Mouse (Mus musculus): ENCODE data around the gene Ahsg. TPM values are rescaled to one million over a fixed set of nuclear protein-coding genes. Genes with fewer than 3 reads are reported as not detected.
"Not testable (repeated sequence)": the region's sequence is repeated elsewhere in the genome, so short reads cannot be mapped to it uniquely, and the experiment has no call there.

The Ahsg gene
- total RNA-seq, 2 experiments from 2014 or later: not detected

DNA sequence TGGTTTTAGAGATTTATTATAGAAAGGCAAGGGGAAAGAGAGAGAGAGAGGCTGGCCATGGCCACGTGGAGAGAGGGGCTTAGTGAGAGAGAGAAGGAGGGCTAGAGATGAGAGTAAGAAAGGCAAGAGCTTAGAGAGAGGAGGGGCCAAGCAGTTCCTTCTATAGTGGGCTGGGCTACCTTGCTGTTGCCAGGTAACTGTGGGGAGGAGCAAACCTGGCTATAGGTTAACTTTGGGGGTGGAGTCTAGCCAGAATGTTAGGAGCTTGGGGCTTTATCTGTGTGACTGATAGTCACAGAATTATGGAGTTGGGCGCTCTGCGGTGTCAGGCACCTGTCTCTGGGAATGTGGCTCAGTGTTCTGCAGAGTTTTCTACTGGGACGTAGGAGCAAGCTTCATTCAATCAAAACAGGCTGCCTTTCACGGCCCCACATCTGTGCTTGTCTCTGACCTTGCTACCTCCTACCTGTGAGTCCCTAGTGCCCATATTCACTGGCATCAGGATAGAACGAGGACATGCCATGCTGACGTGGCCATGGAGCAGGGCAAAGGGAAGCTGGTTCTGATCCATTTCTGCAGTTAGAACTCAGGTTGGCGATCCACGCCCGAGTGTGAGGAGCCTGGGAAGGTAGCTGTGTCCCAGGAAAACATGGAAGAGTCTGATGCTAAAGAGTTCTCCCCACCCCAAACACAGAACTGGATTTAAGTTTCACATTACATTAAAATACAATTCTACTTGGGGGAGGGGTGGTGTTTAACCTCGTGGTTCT is 40.5 kb downstream of the Ahsg start:
- no peak for ATAC-seq (replicated peaks; ENCODE audit: low FRiP score, poor library complexity, severe bottlenecking)

- no peak for ATAC-seq (replicated peaks; ENCODE audit: low FRiP score, poor library complexity, severe bottlenecking)
These were observed 46.6 kb downstream of the Ahsg start for GRCm38 (mm10) chr16:22937631-22938030.

GRCm38 (mm10) chr16:22938541-22938940 is 47.5 kb downstream of the Ahsg start:
- no peak for ATAC-seq (replicated peaks; ENCODE audit: low FRiP score, poor library complexity, severe bottlenecking)

- no peak for ATAC-seq (replicated peaks; ENCODE audit: low FRiP score, poor library complexity, severe bottlenecking)
These were observed 48.1 kb downstream of the Ahsg start for GRCm38 (mm10) chr16:22939120-22939695.

GRCm38 (mm10) chr16:22941825-22942476 is 50.9 kb downstream of the Ahsg start:
- not testable (repeated sequence) for ATAC-seq (replicated peaks; ENCODE audit: low FRiP score, poor library complexity, severe bottlenecking)

- no peak for ATAC-seq (replicated peaks; ENCODE audit: low FRiP score, poor library complexity, severe bottlenecking)
These were observed 56.3 kb downstream of the Ahsg start for GRCm38 (mm10) chr16:22947371-22947770.

Other genes starting within 250 kb of the Ahsg start
- 4.0 and 6.7 TPM in 2 replicates for gene Dgkg, start 234.1 kb upstream of the Ahsg start, total RNA-seq (2015; ENCODE audit: low replicate concordance)
- gene Dgkg, start 234.1 kb upstream of the Ahsg start, total RNA-seq (2017; ENCODE audit: low replicate concordance): 1.5 and 4.0 TPM in 2 replicates
- not detected in 2 replicates for gene Crygs, start 79.7 kb upstream of the Ahsg start, total RNA-seq (2015; ENCODE audit: low replicate concordance)
- gene Crygs, start 79.7 kb upstream of the Ahsg start, total RNA-seq (2017; ENCODE audit: low replicate concordance): not detected in 2 replicates
- gene Tbccd1, start 33.6 kb upstream of the Ahsg start, total RNA-seq (2015; ENCODE audit: low replicate concordance): 86.1 and 90.5 TPM in 2 replicates
- gene Tbccd1, start 33.6 kb upstream of the Ahsg start, total RNA-seq (2017; ENCODE audit: low replicate concordance): 99.1 and 105 TPM in 2 replicates
- 91.4 and 105 TPM in 2 replicates for gene Dnajb11, start 33.4 kb upstream of the Ahsg start, total RNA-seq (2015; ENCODE audit: low replicate concordance)
- 118 and 144 TPM in 2 replicates for gene Dnajb11, start 33.4 kb upstream of the Ahsg start, total RNA-seq (2017; ENCODE audit: low replicate concordance)
- not detected in 2 replicates for gene Fetub, start 27.1 kb downstream of the Ahsg start, total RNA-seq (2015; ENCODE audit: low replicate concordance)
- not detected in 2 replicates for gene Fetub, start 27.1 kb downstream of the Ahsg start, total RNA-seq (2017; ENCODE audit: low replicate concordance)
- not detected in 2 replicates for gene Hrg, start 59.8 kb downstream of the Ahsg start, total RNA-seq (2015; ENCODE audit: low replicate concordance)
- gene Hrg, start 59.8 kb downstream of the Ahsg start, total RNA-seq (2017; ENCODE audit: low replicate concordance): not detected in 2 replicates
- not detected in 2 replicates for gene Kng2, start 138.2 kb downstream of the Ahsg start, total RNA-seq (2015; ENCODE audit: low replicate concordance)
- 2.6 TPM in 1 of 2 replicates, not detected in the other for gene Kng2, start 138.2 kb downstream of the Ahsg start, total RNA-seq (2017; ENCODE audit: low replicate concordance)
- gene Kng1, start 166.6 kb downstream of the Ahsg start, total RNA-seq (2015; ENCODE audit: low replicate concordance): 0.72 and 3.4 TPM in 2 replicates
- not detected in 2 replicates for gene Kng1, start 166.6 kb downstream of the Ahsg start, total RNA-seq (2017; ENCODE audit: low replicate concordance)
- gene Eif4a2, start 216.2 kb downstream of the Ahsg start, total RNA-seq (2015; ENCODE audit: low replicate concordance): 140 and 151 TPM in 2 replicates
- gene Eif4a2, start 216.2 kb downstream of the Ahsg start, total RNA-seq (2017; ENCODE audit: low replicate concordance): 189 and 232 TPM in 2 replicates
- 98.4 and 133 TPM in 2 replicates for gene Rfc4, start 236.5 kb downstream of the Ahsg start, total RNA-seq (2015; ENCODE audit: low replicate concordance)
- 32.8 and 50.6 TPM in 2 replicates for gene Rfc4, start 236.5 kb downstream of the Ahsg start, total RNA-seq (2017; ENCODE audit: low replicate concordance)